Mouse (Mus musculus): ENCODE measurements around the gene Txn2. TPM values are rescaled to one million over a fixed set of nuclear protein-coding genes. Genes with fewer than 3 reads are reported as not detected.

Gene Txn2
- polyA plus RNA-seq, 1 experiment from 2014 or later: 225 TPM

DNA sequence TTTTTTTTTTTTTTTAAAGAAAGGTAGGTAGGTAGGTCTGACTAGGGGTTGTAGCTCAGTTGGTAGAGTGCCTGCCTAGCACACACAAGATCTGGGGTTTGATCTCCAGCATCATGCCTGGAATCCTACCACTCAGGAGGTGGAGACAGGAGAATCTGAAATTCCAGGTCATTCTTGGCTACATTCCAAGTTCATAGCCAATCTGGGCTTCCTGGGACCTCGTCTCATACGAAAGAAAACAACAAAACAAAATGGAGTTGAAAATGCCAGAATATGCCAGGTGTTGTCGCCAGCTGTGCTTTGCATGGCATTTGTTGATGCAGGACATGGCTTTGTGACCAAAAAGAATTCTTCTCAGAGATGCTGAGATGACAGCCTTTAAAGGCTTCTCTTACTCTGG is 4.4 kb upstream of the Txn2 start:
- ATAC-seq (ENCODE audit: insufficient number of reproducible peaks, low FRiP score, low TSS enrichment, low read depth): no peak
- no peak overlapping the region for H3K9ac ChIP-seq
- H3K4me1 ChIP-seq: peaks cover 21% of the 10 kb centered on the region
- no peaks in the 10 kb centered on the region for H3K9me3 ChIP-seq (replicated peaks)
- H3K4me3 ChIP-seq (replicated peaks): no peak overlapping the region
- no peaks in the 10 kb centered on the region for H3K36me3 ChIP-seq
- peak overlapping the region; percentile 56; the same call in 1 of the 2 replicates for H3K27ac ChIP-seq (replicated peaks)
- WGBS: 57% methylated on average over 3 of the region's 3 CpGs
- no peaks in the 10 kb centered on the region for H3K27me3 ChIP-seq
- peak overlapping the region; percentile 48 for H3K4me2 ChIP-seq (replicated peaks)

DNA sequence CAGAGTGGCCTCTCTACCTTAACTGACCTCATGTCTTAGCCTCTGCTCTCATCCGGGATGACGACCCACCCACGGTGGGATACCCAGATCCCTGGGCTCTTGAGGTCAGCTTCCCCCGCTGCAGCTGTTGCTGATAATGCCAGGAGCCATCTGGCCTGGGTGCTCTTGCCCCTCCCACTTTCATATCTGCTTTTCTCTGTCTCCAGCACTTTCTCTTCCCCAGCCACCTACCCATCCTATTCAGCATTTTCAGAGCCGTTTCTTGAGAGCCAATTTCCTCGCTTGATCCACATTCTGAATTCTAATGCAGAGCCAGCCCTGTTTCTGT is 2.8 kb upstream of the Txn2 start:
- no peak overlapping the region for H3K4me2 ChIP-seq (replicated peaks)
- no peaks in the 10 kb centered on the region for H3K9me3 ChIP-seq (replicated peaks)
- peaks cover 11% of the 10 kb centered on the region; the same call in 1 of the 2 replicates for H3K36me3 ChIP-seq
- H3K27ac ChIP-seq (replicated peaks): no peak overlapping the region
- WGBS: 59% methylated on average over 6 of the region's 6 CpGs
- H3K4me1 ChIP-seq: peaks cover 33% of the 10 kb centered on the region
- no peak overlapping the region for H3K9ac ChIP-seq
- H3K27me3 ChIP-seq: no peaks in the 10 kb centered on the region
- H3K4me3 ChIP-seq (replicated peaks): no peak overlapping the region
- ATAC-seq (ENCODE audit: insufficient number of reproducible peaks, low FRiP score, low TSS enrichment, low read depth): no peak

DNA sequence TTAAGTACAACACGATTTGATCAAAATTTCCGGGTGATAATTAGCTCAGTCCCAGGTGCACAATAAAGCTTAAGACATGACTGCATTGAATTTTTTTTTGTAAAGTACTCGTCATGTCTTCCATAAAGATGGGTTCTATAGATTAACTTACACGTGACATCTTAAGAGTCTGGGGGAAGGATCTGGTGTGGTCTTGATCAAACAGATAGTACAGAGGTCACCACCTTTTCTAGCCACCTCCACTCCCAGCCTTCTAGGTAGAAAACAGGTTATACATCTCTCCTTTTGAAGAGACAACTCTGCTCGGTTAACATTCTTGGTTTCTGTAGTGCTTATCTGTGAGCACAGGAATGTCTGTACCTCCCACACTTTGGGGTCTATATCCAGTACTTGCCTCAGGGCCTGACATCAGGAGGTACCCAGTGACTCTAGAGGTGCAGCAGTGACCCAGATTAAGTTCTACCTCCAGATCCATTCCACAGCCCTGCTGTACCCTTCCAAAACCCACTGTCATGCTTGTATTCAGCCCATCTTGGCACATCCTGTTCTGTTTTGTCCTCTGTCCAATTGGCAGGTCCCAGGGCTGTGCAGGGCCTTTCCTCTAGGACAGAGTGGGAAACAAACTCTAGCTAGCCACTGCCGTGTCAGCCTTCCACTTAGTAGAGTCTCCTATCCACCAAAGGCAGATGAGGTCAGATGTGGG is 2.3 kb upstream of the Txn2 start:
- no peak overlapping the region for H3K9ac ChIP-seq
- no peak overlapping the region for H3K4me2 ChIP-seq (replicated peaks)
- peaks cover 16% of the 10 kb centered on the region; the same call in 1 of the 2 replicates for H3K36me3 ChIP-seq
- H3K4me1 ChIP-seq: peaks cover 33% of the 10 kb centered on the region
- H3K4me3 ChIP-seq (replicated peaks): no peak overlapping the region
- ATAC-seq (ENCODE audit: insufficient number of reproducible peaks, low FRiP score, low TSS enrichment, low read depth): no peak
- no peaks in the 10 kb centered on the region for H3K9me3 ChIP-seq (replicated peaks)
- WGBS: 67% methylated on average over 6 of the region's 6 CpGs
- H3K27me3 ChIP-seq: no peaks in the 10 kb centered on the region
- no peak overlapping the region for H3K27ac ChIP-seq (replicated peaks)

GRCm38 (mm10) chr15:77929804-77930203 is 998 bp upstream of the Txn2 start:
- WGBS: 46% methylated on average over 8 of the region's 8 CpGs
- Histone ChIP-seq H3K9ac (no peak overlapping the region), H3K27me3 (no peaks in the 10 kb centered on the region), H3K4me1 (peaks cover 33% of the 10 kb centered on the region), H3K4me3 (replicated peaks) (peak overlapping the region; percentile 94), H3K4me2 (replicated peaks) (peak overlapping the region; percentile 76), H3K27ac (replicated peaks) (no peak overlapping the region; the same call in 1 of the 2 replicates), H3K36me3 (peaks cover 21% of the 10 kb centered on the region; the same call in 1 of the 2 replicates), H3K9me3 (replicated peaks) (no peaks in the 10 kb centered on the region)
- no peak for ATAC-seq (ENCODE audit: insufficient number of reproducible peaks, low FRiP score, low TSS enrichment, low read depth)

DNA sequence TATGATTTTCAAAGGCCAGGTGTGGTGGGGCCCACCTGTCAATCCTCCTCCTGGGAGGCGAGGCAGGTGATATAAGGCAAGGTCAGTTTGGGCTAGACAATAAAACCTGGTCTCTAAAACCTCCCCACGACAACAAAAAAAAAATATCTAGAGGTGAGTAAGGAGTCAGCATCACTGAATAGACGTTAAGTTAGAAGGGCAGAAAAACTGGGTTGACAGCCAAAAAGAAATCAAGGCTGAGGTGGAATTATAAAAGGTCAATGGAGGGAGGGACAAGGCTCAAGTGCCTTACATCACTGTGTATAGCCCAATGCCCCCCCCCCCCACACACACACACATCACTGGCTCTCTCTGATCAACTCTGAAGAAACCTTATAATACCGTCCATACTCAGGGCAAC is 715 bp downstream of the Txn2 start:
- Histone ChIP-seq H3K9ac (peak overlapping the region; percentile 68), H3K27me3 (no peaks in the 10 kb centered on the region), H3K36me3 (peaks cover 38% of the 10 kb centered on the region), H3K4me2 (replicated peaks) (peak overlapping the region; percentile 76), H3K9me3 (replicated peaks) (no peaks in the 10 kb centered on the region), H3K27ac (replicated peaks) (peak overlapping the region; percentile 96), H3K4me1 (peaks cover 19% of the 10 kb centered on the region), H3K4me3 (replicated peaks) (peak overlapping the region; percentile 94)
- 21% methylated on average over 4 of the region's 4 CpGs for WGBS
- ATAC-seq (ENCODE audit: insufficient number of reproducible peaks, low FRiP score, low TSS enrichment, low read depth): no peak

DNA sequence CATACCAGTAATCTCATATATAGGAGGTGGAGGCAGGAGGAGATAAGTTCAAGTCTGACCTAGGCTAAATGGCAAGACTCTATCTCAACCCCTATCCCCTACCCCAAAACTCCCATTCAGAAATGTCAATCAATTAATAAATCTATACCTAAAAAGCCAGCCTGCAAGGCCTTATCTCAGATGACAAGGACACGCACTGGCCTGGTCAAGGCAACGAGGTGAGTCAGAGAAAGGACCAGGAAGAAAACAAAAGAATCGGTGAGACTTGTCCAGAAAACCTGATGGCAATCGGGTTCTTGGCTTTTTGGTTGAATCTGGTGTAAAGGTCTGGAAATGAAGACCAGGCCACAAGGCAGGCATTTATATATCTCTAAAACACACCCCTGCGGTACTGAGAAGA is 1.9 kb downstream of the Txn2 start:
- Histone ChIP-seq H3K4me2 (replicated peaks) (no peak overlapping the region), H3K27ac (replicated peaks) (no peak overlapping the region), H3K27me3 (no peaks in the 10 kb centered on the region), H3K4me1 (peaks cover 19% of the 10 kb centered on the region), H3K4me3 (replicated peaks) (no peak overlapping the region), H3K36me3 (peaks cover 49% of the 10 kb centered on the region), H3K9ac (no peak overlapping the region), H3K9me3 (replicated peaks) (no peaks in the 10 kb centered on the region)
- ATAC-seq (ENCODE audit: insufficient number of reproducible peaks, low FRiP score, low TSS enrichment, low read depth): no peak
- WGBS: 95% methylated on average over 5 of the region's 5 CpGs

DNA sequence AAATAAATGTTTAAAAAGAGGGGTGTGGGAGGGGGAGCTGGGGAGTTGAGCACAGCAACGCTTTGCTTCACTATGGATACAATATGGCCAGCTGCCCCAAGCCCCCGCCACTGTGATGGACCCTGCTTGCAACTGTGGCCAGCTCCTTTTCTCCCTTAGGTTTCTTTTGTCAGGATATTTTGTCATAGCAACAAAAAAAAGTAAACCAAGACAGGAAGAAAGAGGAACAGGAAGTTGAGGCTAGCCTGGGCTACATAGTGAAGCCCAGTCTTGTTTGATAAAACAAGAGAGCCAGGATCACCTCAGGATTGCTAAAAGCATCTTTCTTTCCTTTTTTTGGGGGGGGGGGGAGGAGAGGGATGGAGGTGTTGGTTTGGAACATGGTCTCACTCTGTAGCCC is 3.6 kb downstream of the Txn2 start:
- WGBS: 93% methylated on average over 2 of the region's 2 CpGs
- Histone ChIP-seq H3K4me1 (peaks cover 19% of the 10 kb centered on the region), H3K27me3 (no peaks in the 10 kb centered on the region), H3K27ac (replicated peaks) (no peak overlapping the region), H3K9ac (no peak overlapping the region), H3K36me3 (peaks cover 62% of the 10 kb centered on the region), H3K4me3 (replicated peaks) (no peak overlapping the region), H3K9me3 (replicated peaks) (no peaks in the 10 kb centered on the region), H3K4me2 (replicated peaks) (no peak overlapping the region)
- no peak for ATAC-seq (ENCODE audit: insufficient number of reproducible peaks, low FRiP score, low TSS enrichment, low read depth)

- no peak overlapping the region for H3K27ac ChIP-seq (replicated peaks)
- peaks cover 78% of the 10 kb centered on the region for H3K36me3 ChIP-seq
- no peak overlapping the region for H3K4me2 ChIP-seq (replicated peaks)
- H3K27me3 ChIP-seq: no peaks in the 10 kb centered on the region
- H3K4me3 ChIP-seq (replicated peaks): no peak overlapping the region
- peaks cover 12% of the 10 kb centered on the region for H3K4me1 ChIP-seq
- WGBS: 65% methylated on average over 9 of the region's 9 CpGs
- H3K9me3 ChIP-seq (replicated peaks): no peaks in the 10 kb centered on the region
- H3K9ac ChIP-seq: no peak overlapping the region
- ATAC-seq (ENCODE audit: insufficient number of reproducible peaks, low FRiP score, low TSS enrichment, low read depth): no peak
These were observed 5.4 kb downstream of the Txn2 start for GRCm38 (mm10) chr15:77923267-77924035.

- H3K9ac ChIP-seq: no peak overlapping the region
- ATAC-seq (ENCODE audit: insufficient number of reproducible peaks, low FRiP score, low TSS enrichment, low read depth): no peak
- peaks cover 83% of the 10 kb centered on the region for H3K36me3 ChIP-seq
- 81% methylated on average over 9 of the region's 9 CpGs for WGBS
- no peaks in the 10 kb centered on the region for H3K27me3 ChIP-seq
- no peak overlapping the region for H3K27ac ChIP-seq (replicated peaks)
- no peaks in the 10 kb centered on the region for H3K9me3 ChIP-seq (replicated peaks)
- no peak overlapping the region for H3K4me2 ChIP-seq (replicated peaks)
- H3K4me3 ChIP-seq (replicated peaks): no peak overlapping the region
- H3K4me1 ChIP-seq: peaks cover 7% of the 10 kb centered on the region
These were observed 6.1 kb downstream of the Txn2 start for GRCm38 (mm10) chr15:77922710-77923109.

GRCm38 (mm10) chr15:77921636-77922035 is 7.2 kb downstream of the Txn2 start:
- WGBS: 85% methylated on average over 6 of the region's 6 CpGs
- H3K4me3 ChIP-seq (replicated peaks): no peak overlapping the region
- no peak overlapping the region for H3K4me2 ChIP-seq (replicated peaks)
- no peaks in the 10 kb centered on the region for H3K9me3 ChIP-seq (replicated peaks)
- no peak for ATAC-seq (ENCODE audit: insufficient number of reproducible peaks, low FRiP score, low TSS enrichment, low read depth)
- no peak overlapping the region for H3K27ac ChIP-seq (replicated peaks)
- H3K36me3 ChIP-seq: peaks cover 77% of the 10 kb centered on the region
- no peaks in the 10 kb centered on the region for H3K27me3 ChIP-seq
- no peaks in the 10 kb centered on the region for H3K4me1 ChIP-seq
- no peak overlapping the region for H3K9ac ChIP-seq

GRCm38 (mm10) chr15:77920511-77921462 is 8.0 kb downstream of the Txn2 start:
- H3K4me2 ChIP-seq (replicated peaks): no peak overlapping the region
- H3K9me3 ChIP-seq (replicated peaks): no peaks in the 10 kb centered on the region
- no peak overlapping the region for H3K9ac ChIP-seq
- H3K36me3 ChIP-seq: peaks cover 81% of the 10 kb centered on the region
- H3K27me3 ChIP-seq: no peaks in the 10 kb centered on the region
- no peaks in the 10 kb centered on the region for H3K4me1 ChIP-seq
- no peak overlapping the region for H3K4me3 ChIP-seq (replicated peaks)
- 0 out of 2 replicates have a peak overlapping the region, but pooled peaks have one; percentile 7 for H3K27ac ChIP-seq (replicated peaks)
- no peak for ATAC-seq (ENCODE audit: insufficient number of reproducible peaks, low FRiP score, low TSS enrichment, low read depth)
- WGBS: 74% methylated on average over 10 of the region's 10 CpGs

Measured in embryonic facial prominence, embryonic 15.5 days (tissue).